In genomic region chr7:73856908-73857307, GRCm38 (mm10) we compare ENCODE assay signal across 17 mouse cellular contexts.
DNase-seq lines count a peak whose midpoint lies in the region; ATAC-seq lines count a peak whose summit lies in the region.
"Had no signal": no experiment of that assay in that cellular context is flagged by ENCODE, and none has a peak within 500 bp of the region (broad histone marks: within the 10 kb centered on the region; RNA-seq: fewer than 3 reads in every experiment).

No protein-coding gene starts in this region.

- 85% methylated on average over 6 of the region's 6 CpGs for WGBS in midbrain, embryonic 10.5 days
- WGBS in midbrain, embryonic 15.5 days = 55% methylated on average over 6 of the region's 6 CpGs

- no peaks in the 10 kb centered on the region for H3K36me3 ChIP-seq in midbrain, embryonic 10.5 days
- H3K36me3 ChIP-seq in midbrain, embryonic 15.5 days (replicated peaks) = no peaks in the 10 kb centered on the region
- H3K36me3 ChIP-seq: embryonic facial prominence, embryonic 10.5 days; embryonic facial prominence, embryonic 12.5 days had no signal

- DNase-seq in midbrain, embryonic 10.5 days (ENCODE audit: low spot score) = peak; percentile 1
- DNase-seq in retina, postnatal 1 day = peak; percentile 35
- no peak for DNase-seq in retina, embryonic 14.5 days (ENCODE audit: low spot score)
- DNase-seq in frontal cortex, postnatal 25 days (ENCODE audit: low spot score in 2 of 2) = no peak
- DNase-seq: adrenal gland, adult 2 months; adrenal gland, postnatal 10 days; adrenal gland, postnatal 25 days; cerebellum, adult 11-12 months; cerebellum, adult 2 months; cerebellum, adult 9-10 months; cerebellum, postnatal 10 days; cerebellum, postnatal 25 days; forebrain, postnatal 0 days had no signal

- H3K4me2 ChIP-seq in midbrain, embryonic 15.5 days = no peak overlapping the region
- H3K4me2 ChIP-seq: embryonic facial prominence, embryonic 12.5 days; forebrain, embryonic 13.5 days had no signal

- H3K27ac ChIP-seq in midbrain, embryonic 10.5 days (replicated peaks) = no peak overlapping the region
- no peak overlapping the region for H3K27ac ChIP-seq in midbrain, embryonic 15.5 days
- H3K27ac ChIP-seq: embryonic facial prominence, embryonic 10.5 days; embryonic facial prominence, embryonic 12.5 days; forebrain, embryonic 13.5 days had no signal

- H3K4me1 ChIP-seq in midbrain, embryonic 10.5 days = no peaks in the 10 kb centered on the region
- H3K4me1 ChIP-seq in midbrain, embryonic 15.5 days = no peaks in the 10 kb centered on the region
- H3K4me1 ChIP-seq: embryonic facial prominence, embryonic 10.5 days; embryonic facial prominence, embryonic 12.5 days; forebrain, embryonic 13.5 days had no signal

- no peak overlapping the region for H3K9ac ChIP-seq in midbrain, embryonic 15.5 days
- H3K9ac ChIP-seq: embryonic facial prominence, embryonic 12.5 days; forebrain, embryonic 13.5 days; forebrain, postnatal 0 days had no signal

- H3K9me3 ChIP-seq in midbrain, embryonic 10.5 days (replicated peaks) = peaks cover 7% of the 10 kb centered on the region; the same call in 1 of the 2 replicates
- no peaks in the 10 kb centered on the region for H3K9me3 ChIP-seq in midbrain, embryonic 15.5 days
- H3K9me3 ChIP-seq: embryonic facial prominence, embryonic 12.5 days; forebrain, embryonic 13.5 days had no signal

- H3K4me3 ChIP-seq in midbrain, embryonic 10.5 days = no peak overlapping the region
- H3K4me3 ChIP-seq in midbrain, embryonic 15.5 days = no peak overlapping the region
- H3K4me3 ChIP-seq: embryonic facial prominence, embryonic 10.5 days; embryonic facial prominence, embryonic 12.5 days; forebrain, embryonic 13.5 days had no signal

- H3K27me3 ChIP-seq in midbrain, embryonic 10.5 days (ENCODE audit: low read depth, poor library complexity, severe bottlenecking) = no peaks in the 10 kb centered on the region
- no peaks in the 10 kb centered on the region for H3K27me3 ChIP-seq in midbrain, embryonic 15.5 days (replicated peaks)
- H3K27me3 ChIP-seq: embryonic facial prominence, embryonic 12.5 days; forebrain, embryonic 13.5 days had no signal

- no peak for ATAC-seq in midbrain, embryonic 15.5 days (replicated peaks)
- ATAC-seq: forebrain, embryonic 13.5 days; forebrain, postnatal 0 days had no signal

Comparison
In these comparisons a context has a peak if more than half of its experiments do, and no peak if none do; other contexts are left out.
1. DNase-seq: peak in midbrain, embryonic 10.5 days (single experiment) and retina, postnatal 1 day (single experiment); none in retina, embryonic 14.5 days (single experiment) and frontal cortex, postnatal 25 days (0 of 2).